In the genomic region with DNA sequence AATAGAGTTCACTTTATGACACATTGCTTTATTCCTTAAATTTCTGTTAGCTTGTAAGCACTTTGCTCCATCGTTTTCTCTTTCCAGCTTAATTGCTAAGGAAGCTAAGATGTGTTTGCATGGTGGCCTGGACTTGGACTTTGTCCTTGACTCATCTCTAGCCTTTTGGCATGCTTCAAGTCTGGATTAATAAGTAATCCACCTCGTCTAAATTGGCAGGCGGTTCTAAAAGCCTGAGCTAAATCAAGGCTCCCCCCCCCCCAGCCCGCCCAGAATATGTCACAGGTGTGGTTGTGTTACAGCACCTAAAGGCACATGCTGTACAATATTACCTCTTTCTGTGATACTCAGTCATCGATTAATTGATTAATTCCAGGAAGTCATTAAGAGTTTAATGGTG, we compare ENCODE assay signal across 21 mouse cellular contexts.
DNase-seq lines count a peak whose midpoint lies in the region; ATAC-seq and TF ChIP-seq lines count a peak whose summit lies in the region.
"Had no signal": no experiment of that assay in that cellular context is flagged by ENCODE, and none has a peak within 500 bp of the region (broad histone marks: within the 10 kb centered on the region; RNA-seq: fewer than 3 reads in every experiment).

No protein-coding gene starts in this region.

- no peak overlapping the region for H3K4me3 ChIP-seq in kidney, embryonic 16.5 days (ENCODE audit: low read length)
- H3K4me3 ChIP-seq in liver, adult 2 months (ENCODE audit: insufficient read depth, low read depth, low read length): no peak overlapping the region
- H3K4me3 ChIP-seq in stomach, embryonic 15.5 days (replicated peaks): no peak overlapping the region
- no peak overlapping the region for H3K4me3 ChIP-seq in hindbrain, embryonic 16.5 days (ENCODE audit: low read length)
- no peak overlapping the region for H3K4me3 ChIP-seq in forebrain, embryonic 11.5 days (ENCODE audit: low read depth, low read length)
- H3K4me3 ChIP-seq in midbrain, embryonic 11.5 days (ENCODE audit: low read depth, low read length): no peak overlapping the region
- H3K4me3 ChIP-seq: embryonic facial prominence, embryonic 15.5 days; forebrain, embryonic 10.5 days; heart, embryonic 10.5 days; neural tube, embryonic 12.5 days had no signal

- H3K36me3 ChIP-seq in kidney, embryonic 16.5 days (ENCODE audit: insufficient read depth, low read length): no peaks in the 10 kb centered on the region
- H3K36me3 ChIP-seq in liver, adult 2 months (ENCODE audit: control insufficient read depth, insufficient read depth, low read length): no peaks in the 10 kb centered on the region
- no peaks in the 10 kb centered on the region for H3K36me3 ChIP-seq in stomach, embryonic 15.5 days
- H3K36me3 ChIP-seq in hindbrain, embryonic 16.5 days (ENCODE audit: control insufficient read depth, insufficient read depth, low read length): no peaks in the 10 kb centered on the region
- no peaks in the 10 kb centered on the region for H3K36me3 ChIP-seq in forebrain, embryonic 11.5 days (ENCODE audit: control insufficient read depth, insufficient read depth, low read length)
- no peaks in the 10 kb centered on the region for H3K36me3 ChIP-seq in midbrain, embryonic 11.5 days (ENCODE audit: control insufficient read depth, insufficient read depth, low read length)
- H3K36me3 ChIP-seq: embryonic facial prominence, embryonic 15.5 days; forebrain, embryonic 10.5 days; heart, embryonic 10.5 days; neural tube, embryonic 12.5 days had no signal

- no peaks in the 10 kb centered on the region for H3K27me3 ChIP-seq in kidney, embryonic 16.5 days (ENCODE audit: insufficient read depth, low read length)
- H3K27me3 ChIP-seq in liver, adult 2 months (ENCODE audit: control insufficient read depth, insufficient read depth, low read length): no peaks in the 10 kb centered on the region
- H3K27me3 ChIP-seq in stomach, embryonic 15.5 days (replicated peaks): no peaks in the 10 kb centered on the region
- no peaks in the 10 kb centered on the region for H3K27me3 ChIP-seq in hindbrain, embryonic 16.5 days (replicated peaks; ENCODE audit: control insufficient read depth, insufficient read depth, low read length)
- no peaks in the 10 kb centered on the region for H3K27me3 ChIP-seq in forebrain, embryonic 11.5 days (ENCODE audit: control insufficient read depth, insufficient read depth, low read length)
- no peaks in the 10 kb centered on the region for H3K27me3 ChIP-seq in midbrain, embryonic 11.5 days (ENCODE audit: control insufficient read depth, insufficient read depth, low read length)
- H3K27me3 ChIP-seq: embryonic facial prominence, embryonic 15.5 days; neural tube, embryonic 12.5 days; Patski had no signal

- no peak overlapping the region for H3K9ac ChIP-seq in kidney, embryonic 16.5 days (replicated peaks; ENCODE audit: low read length)
- H3K9ac ChIP-seq in liver, adult 2 months (ENCODE audit: low read depth, low read length): no peak overlapping the region
- no peak overlapping the region for H3K9ac ChIP-seq in stomach, embryonic 15.5 days
- H3K9ac ChIP-seq in hindbrain, embryonic 16.5 days (ENCODE audit: low read depth, low read length): no peak overlapping the region
- no peak overlapping the region for H3K9ac ChIP-seq in forebrain, embryonic 11.5 days (ENCODE audit: low read length)
- H3K9ac ChIP-seq in midbrain, embryonic 11.5 days (ENCODE audit: low read length): no peak overlapping the region
- H3K9ac ChIP-seq: embryonic facial prominence, embryonic 15.5 days; neural tube, embryonic 12.5 days had no signal

- no peak overlapping the region for H3K4me2 ChIP-seq in kidney, embryonic 16.5 days (replicated peaks; ENCODE audit: low read depth, low read length)
- no peak overlapping the region for H3K4me2 ChIP-seq in stomach, embryonic 15.5 days
- no peak overlapping the region for H3K4me2 ChIP-seq in hindbrain, embryonic 16.5 days (ENCODE audit: low read length)
- H3K4me2 ChIP-seq in forebrain, embryonic 11.5 days (ENCODE audit: low read depth, low read length, severe bottlenecking): no peak overlapping the region
- H3K4me2 ChIP-seq in midbrain, embryonic 11.5 days: no peak overlapping the region
- H3K4me2 ChIP-seq: embryonic facial prominence, embryonic 15.5 days; neural tube, embryonic 12.5 days had no signal

- ATAC-seq in kidney, embryonic 16.5 days (ENCODE audit: low FRiP score, low TSS enrichment): peak; percentile 77; the same call in 1 of the 2 replicates
- peak; percentile 66 for ATAC-seq in stomach, embryonic 15.5 days (ENCODE audit: insufficient read depth, low FRiP score, low read depth)
- ATAC-seq in hindbrain, embryonic 16.5 days: no peak
- no peak for ATAC-seq in forebrain, embryonic 11.5 days (replicated peaks; ENCODE audit: low FRiP score)
- ATAC-seq in midbrain, embryonic 11.5 days (ENCODE audit: low FRiP score): no peak
- ATAC-seq: activated CD4-positive, CD25-positive, alpha-beta regulatory T cell, adult 4 months; Patski had no signal

- H3K27ac ChIP-seq in kidney, embryonic 16.5 days (ENCODE audit: low read length): no peak overlapping the region
- no peak overlapping the region for H3K27ac ChIP-seq in liver, adult 2 months (replicated peaks; ENCODE audit: insufficient read depth, low read depth, low read length)
- no peak overlapping the region for H3K27ac ChIP-seq in stomach, embryonic 15.5 days
- no peak overlapping the region for H3K27ac ChIP-seq in hindbrain, embryonic 16.5 days (ENCODE audit: low read depth, low read length)
- H3K27ac ChIP-seq in forebrain, embryonic 11.5 days (ENCODE audit: low read depth, low read length): no peak overlapping the region
- H3K27ac ChIP-seq in midbrain, embryonic 11.5 days (ENCODE audit: low read depth, low read length): no peak overlapping the region
- H3K27ac ChIP-seq: embryonic facial prominence, embryonic 15.5 days; forebrain, embryonic 10.5 days; heart, embryonic 10.5 days; neural tube, embryonic 12.5 days had no signal

- no peak for TF ChIP-seq CTCF in liver, adult 2 months (IDR thresholded peaks at IDR 0.05; ENCODE audit: low read depth, low read length)

- DNase-seq in kidney, adult 11 months: peak; percentile 85
- DNase-seq in liver, adult 2 months (ENCODE audit: extremely low read depth, low read depth, low spot score): peak; percentile 99
- DNase-seq in gastrocnemius, postnatal 36 days: no peak
- no peak for DNase-seq in forebrain, embryonic 11.5 days (ENCODE audit: low spot score)
- no peak for DNase-seq in midbrain, embryonic 11.5 days (ENCODE audit: low spot score, missing footprints)
- DNase-seq: adrenal gland, postnatal 25 days; cerebellum, adult 9-10 months; gastrocnemius, postnatal 14 days; lung, adult 2 months; lung, postnatal 36 days; spleen, adult 18-20 months; thymus, postnatal 25 days had no signal

- no peaks in the 10 kb centered on the region for H3K9me3 ChIP-seq in kidney, embryonic 16.5 days (ENCODE audit: low read length)
- no peaks in the 10 kb centered on the region for H3K9me3 ChIP-seq in stomach, embryonic 15.5 days
- H3K9me3 ChIP-seq in hindbrain, embryonic 16.5 days (ENCODE audit: control insufficient read depth, low read length): no peaks in the 10 kb centered on the region
- no peaks in the 10 kb centered on the region for H3K9me3 ChIP-seq in forebrain, embryonic 11.5 days (ENCODE audit: control insufficient read depth, low read length)
- no peaks in the 10 kb centered on the region for H3K9me3 ChIP-seq in midbrain, embryonic 11.5 days (ENCODE audit: control insufficient read depth, low read length)
- H3K9me3 ChIP-seq: embryonic facial prominence, embryonic 15.5 days; forebrain, embryonic 10.5 days; heart, embryonic 10.5 days; neural tube, embryonic 12.5 days had no signal

- 67% methylated on average over 5 of the region's 5 CpGs for WGBS in kidney, embryonic 16.5 days
- 25% methylated on average over 5 of the region's 5 CpGs for WGBS in liver, adult 2 months
- WGBS in stomach, embryonic 15.5 days: 54% methylated on average over 5 of the region's 5 CpGs
- 86% methylated on average over 5 of the region's 5 CpGs for WGBS in hindbrain, embryonic 16.5 days
- 83% methylated on average over 5 of the region's 5 CpGs for WGBS in forebrain, embryonic 11.5 days
- 83% methylated on average over 5 of the region's 5 CpGs for WGBS in midbrain, embryonic 11.5 days

- intact Hi-C loops in gastrocnemius, postnatal 36 days (cut with DNase I): no loop called here

- H3K79me2 ChIP-seq in liver, adult 2 months (ENCODE audit: control insufficient read depth, insufficient read depth, low read length): no peaks in the 10 kb centered on the region

- no peaks in the 10 kb centered on the region for H3K4me1 ChIP-seq in kidney, embryonic 16.5 days (ENCODE audit: insufficient read depth, low read length)
- peaks cover 7% of the 10 kb centered on the region for H3K4me1 ChIP-seq in liver, adult 2 months (ENCODE audit: control insufficient read depth, insufficient read depth, low read length)
- H3K4me1 ChIP-seq in stomach, embryonic 15.5 days: no peaks in the 10 kb centered on the region
- H3K4me1 ChIP-seq in hindbrain, embryonic 16.5 days (ENCODE audit: control insufficient read depth, insufficient read depth, low read depth, low read length): no peaks in the 10 kb centered on the region
- H3K4me1 ChIP-seq in forebrain, embryonic 11.5 days (replicated peaks; ENCODE audit: control insufficient read depth, insufficient read depth, low read length): no peaks in the 10 kb centered on the region
- H3K4me1 ChIP-seq in midbrain, embryonic 11.5 days (ENCODE audit: control insufficient read depth, insufficient read depth, low read length): no peaks in the 10 kb centered on the region
- H3K4me1 ChIP-seq: embryonic facial prominence, embryonic 15.5 days; forebrain, embryonic 10.5 days; heart, embryonic 10.5 days; neural tube, embryonic 12.5 days had no signal

- TF ChIP-seq POLR2A in liver, adult 2 months (IDR thresholded peaks at IDR 0.05; ENCODE audit: extremely low read depth, insufficient read depth, low read length): no peak

Comparison
In these comparisons a context has a peak if more than half of its experiments do, and no peak if none do; other contexts are left out.
1. DNase-seq: peak in kidney, adult 11 months (single experiment) and liver, adult 2 months (single experiment); none in gastrocnemius, postnatal 36 days (0 of 2), forebrain, embryonic 11.5 days (single experiment) and midbrain, embryonic 11.5 days (single experiment).
2. ATAC-seq: peak in kidney, embryonic 16.5 days (single experiment) and stomach, embryonic 15.5 days (single experiment); none in hindbrain, embryonic 16.5 days (single experiment), forebrain, embryonic 11.5 days (single experiment) and midbrain, embryonic 11.5 days (single experiment).